Mouse (Mus musculus) ES-E14 (cell line): ENCODE data around the gene Pdia3.

Experiments
- CHD2 ChIP-seq: IDR thresholded peaks from 2 replicates; pipeline ENCODE4 v1.6.1; 2014; ENCODE audit warnings: mild to moderate bottlenecking, low read depth, low read length, inconsistent platforms
- HCFC1 ChIP-seq: IDR thresholded peaks from 2 replicates; pipeline ENCODE4 v1.6.1; 2012; ENCODE audit warnings: low read length, inconsistent platforms, borderline replicate concordance; ENCODE audit not compliant: insufficient read depth
- MAFK ChIP-seq: IDR thresholded peaks from 2 replicates; pipeline ENCODE4 v1.6.1; 2014; ENCODE audit warnings: mild to moderate bottlenecking, low read depth, low read length, inconsistent platforms; ENCODE audit not compliant: insufficient read depth
- ZNF384 ChIP-seq: IDR thresholded peaks from 2 replicates; pipeline ENCODE4 v1.6.1; 2012; ENCODE audit warnings: low read depth, low read length, inconsistent platforms

DNA sequence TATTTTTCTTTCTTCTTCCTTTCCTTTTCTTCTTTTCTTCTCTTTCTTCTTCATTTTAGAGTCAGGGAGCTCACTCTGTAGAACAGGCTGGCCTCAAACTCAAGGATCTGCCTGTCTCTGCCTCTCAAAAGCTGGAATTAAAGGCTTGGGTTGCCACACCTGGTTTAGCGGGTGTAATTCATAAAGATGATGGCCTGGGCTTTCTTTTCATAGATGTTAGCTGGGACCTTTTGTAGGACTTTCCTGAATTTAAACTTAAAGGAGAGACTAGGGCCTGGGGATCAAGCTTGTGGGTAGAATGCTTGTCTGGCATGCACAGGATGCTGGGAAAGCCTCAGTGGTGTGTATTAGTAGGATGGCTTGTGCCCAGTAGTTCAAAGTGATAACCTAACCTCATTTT is 30.6 kb downstream of the Pdia3 start, which contains the start of gene Ell3:
- TF ChIP-seq ZNF384: no peak
- TF ChIP-seq CHD2: no peak
- TF ChIP-seq MAFK: no peak
- TF ChIP-seq HCFC1: no peak
